Mouse (Mus musculus) testis, adult 2 months (tissue): Measurements from ENCODE around the gene Phf6.
"Not testable (repeated sequence)": the region's sequence is repeated elsewhere in the genome, so short reads cannot be mapped to it uniquely, and the experiment has no call there.

Source experiments
- CTCF ChIP-seq: fragments of 200-500 bp; IDR thresholded peaks from 2 replicates; pipeline ENCODE4 v1.5.1; 2012; ENCODE audit warnings: low read depth, mild to moderate bottlenecking, inconsistent platforms, low read length, moderate library complexity; ENCODE audit not compliant: control insufficient read depth, insufficient read depth, insufficient replicate concordance
- POLR2A ChIP-seq: fragments of 200-500 bp; IDR thresholded peaks from 2 replicates; pipeline ENCODE4 v1.6.1; 2012; ENCODE audit warnings: low read depth, mild to moderate bottlenecking, inconsistent platforms, low read length, moderate library complexity; ENCODE audit not compliant: control insufficient read depth

GRCm38 (mm10) chrX:52898486-52898885 lies 13.6 kb upstream of the Phf6 start:
- not testable (repeated sequence) for TF ChIP-seq CTCF, POLR2A
